In the genomic region with DNA sequence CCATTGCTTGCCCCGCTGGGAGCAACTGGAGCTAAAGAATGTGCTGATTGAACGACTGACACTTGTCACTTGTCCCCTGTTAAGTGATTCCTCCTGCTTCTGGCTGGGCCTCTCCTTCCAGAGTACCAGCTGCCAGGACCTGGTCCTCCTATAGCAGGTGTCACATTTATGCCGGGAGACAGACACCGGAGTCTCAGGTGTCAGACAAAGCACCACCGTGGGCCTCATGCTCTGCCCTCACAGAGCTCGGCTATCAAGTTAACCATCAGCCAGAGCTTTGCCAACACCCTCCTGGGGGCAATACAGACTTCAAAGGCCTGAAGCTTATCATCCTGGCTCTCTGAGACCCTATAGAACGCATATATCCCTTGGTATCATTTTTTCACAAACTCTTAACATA, we compare ENCODE assay signal across 21 mouse cellular contexts. TPM values are rescaled to one million over a fixed set of nuclear protein-coding genes. Genes with fewer than 3 reads are reported as not detected.
DNase-seq lines count a peak whose midpoint lies in the region; ATAC-seq and TF ChIP-seq lines count a peak whose summit lies in the region.
"Had no signal": no experiment of that assay in that cellular context is flagged by ENCODE, and none has a peak within 500 bp of the region (broad histone marks: within the 10 kb centered on the region; RNA-seq: fewer than 3 reads in every experiment).

No protein-coding gene starts in this region.

- no peaks in the 10 kb centered on the region for H3K36me3 ChIP-seq in kidney, embryonic 15.5 days
- H3K36me3 ChIP-seq in kidney, adult 2 months (ENCODE audit: control insufficient read depth, insufficient read depth, low read length) = no peaks in the 10 kb centered on the region
- peaks cover 30% of the 10 kb centered on the region for H3K36me3 ChIP-seq in E14TG2a.4 (ENCODE audit: insufficient read depth, low read length)
- H3K36me3 ChIP-seq in intestine, embryonic 15.5 days = no peaks in the 10 kb centered on the region
- no peaks in the 10 kb centered on the region for H3K36me3 ChIP-seq in midbrain, embryonic 13.5 days
- H3K36me3 ChIP-seq: forebrain, embryonic 15.5 days; heart, embryonic 15.5 days had no signal

- 25% methylated on average over 7 of the region's 7 CpGs for WGBS in kidney, embryonic 15.5 days
- WGBS in kidney, adult 2 months = 35% methylated on average over 7 of the region's 7 CpGs
- 36% methylated on average over 7 of the region's 7 CpGs for WGBS in intestine, embryonic 15.5 days
- WGBS in midbrain, embryonic 13.5 days = 78% methylated on average over 7 of the region's 7 CpGs

- peak; percentile 67 for ATAC-seq in kidney, embryonic 15.5 days (replicated peaks; ENCODE audit: low FRiP score)
- peak; percentile 76 for ATAC-seq in intestine, embryonic 15.5 days
- ATAC-seq in midbrain, embryonic 13.5 days = no peak
- ATAC-seq: forebrain, embryonic 15.5 days had no signal

- H3K27ac ChIP-seq in gastrocnemius, adult 2 months = no peak overlapping the region
- H3K27ac ChIP-seq in kidney, embryonic 15.5 days = no peak overlapping the region
- H3K27ac ChIP-seq in kidney, adult 2 months (ENCODE audit: insufficient read depth, low read depth, low read length) = no peak overlapping the region
- 0 out of 2 replicates have a peak overlapping the region, but pooled peaks have one; percentile 4 for H3K27ac ChIP-seq in intestine, embryonic 15.5 days
- no peak overlapping the region for H3K27ac ChIP-seq in midbrain, embryonic 13.5 days
- H3K27ac ChIP-seq: forebrain, embryonic 15.5 days; heart, adult 2 months; heart, embryonic 15.5 days; hindbrain, embryonic 14.5 days had no signal

- peaks cover 24% of the 10 kb centered on the region for H3K4me1 ChIP-seq in kidney, embryonic 15.5 days
- peaks cover 14% of the 10 kb centered on the region; the same call in 1 of the 2 replicates for H3K4me1 ChIP-seq in kidney, adult 2 months (ENCODE audit: control insufficient read depth, insufficient read depth, low read length)
- peaks cover 77% of the 10 kb centered on the region for H3K4me1 ChIP-seq in E14TG2a.4 (replicated peaks; ENCODE audit: low read depth, low read length)
- H3K4me1 ChIP-seq in intestine, embryonic 15.5 days (replicated peaks) = peaks cover 13% of the 10 kb centered on the region
- H3K4me1 ChIP-seq in midbrain, embryonic 13.5 days (replicated peaks) = 0 out of 2 replicates have a peak, but pooled peaks cover 4% of the 10 kb centered on the region
- H3K4me1 ChIP-seq: forebrain, embryonic 15.5 days had no signal

- no peaks in the 10 kb centered on the region for H3K9me3 ChIP-seq in kidney, embryonic 15.5 days (replicated peaks)
- H3K9me3 ChIP-seq in E14TG2a.4 (ENCODE audit: low read length) = no peaks in the 10 kb centered on the region
- H3K9me3 ChIP-seq in intestine, embryonic 15.5 days = no peaks in the 10 kb centered on the region
- H3K9me3 ChIP-seq in midbrain, embryonic 13.5 days = no peaks in the 10 kb centered on the region
- H3K9me3 ChIP-seq: forebrain, embryonic 15.5 days; heart, embryonic 15.5 days had no signal

- H3K4me2 ChIP-seq in kidney, embryonic 15.5 days = no peak overlapping the region
- H3K4me2 ChIP-seq in intestine, embryonic 15.5 days (replicated peaks) = 0 out of 2 replicates have a peak overlapping the region, but pooled peaks have one; percentile 3
- no peak overlapping the region for H3K4me2 ChIP-seq in midbrain, embryonic 13.5 days (replicated peaks)
- H3K4me2 ChIP-seq: forebrain, embryonic 15.5 days; heart, embryonic 11.5 days; heart, embryonic 15.5 days; hindbrain, embryonic 14.5 days had no signal

- TF ChIP-seq CTCF in gastrocnemius, adult 2 months (IDR thresholded peaks at IDR 0.05) = no peak
- no peak for TF ChIP-seq CTCF in kidney, adult 2 months (conservative IDR thresholded peaks at IDR 0.05; ENCODE audit: insufficient read depth, insufficient read length, low read depth, low read length)
- no peak for TF ChIP-seq CTCF in E14TG2a.4 (conservative IDR thresholded peaks at IDR 0.05; ENCODE audit: low read length)

- DNase-seq in gastrocnemius, adult 2 months = peak; percentile 52
- no peak for DNase-seq in gastrocnemius, postnatal 4 days (ENCODE audit: low spot score in 2 of 2)
- no peak for DNase-seq in kidney, adult 2 months
- DNase-seq: adrenal gland, adult 8-10 months; adrenal gland, postnatal 36 days; cerebellum, adult 2 months; cerebellum, postnatal 10 days; heart, adult 2 months; heart, postnatal 14 days had no signal

- H3K4me3 ChIP-seq in gastrocnemius, adult 2 months = no peak overlapping the region
- H3K4me3 ChIP-seq in kidney, embryonic 15.5 days (replicated peaks) = no peak overlapping the region
- H3K4me3 ChIP-seq in kidney, adult 2 months (ENCODE audit: insufficient read depth, low read depth, low read length) = no peak overlapping the region
- peak overlapping the region; percentile 7; the same call in 1 of the 2 replicates for H3K4me3 ChIP-seq in E14TG2a.4 (replicated peaks; ENCODE audit: low read length)
- no peak overlapping the region for H3K4me3 ChIP-seq in intestine, embryonic 15.5 days (replicated peaks)
- no peak overlapping the region for H3K4me3 ChIP-seq in midbrain, embryonic 13.5 days (replicated peaks)
- H3K4me3 ChIP-seq: forebrain, embryonic 15.5 days; heart, adult 2 months; heart, embryonic 15.5 days had no signal

- no peak overlapping the region for H3K9ac ChIP-seq in kidney, embryonic 15.5 days
- no peak overlapping the region for H3K9ac ChIP-seq in intestine, embryonic 15.5 days
- no peak overlapping the region for H3K9ac ChIP-seq in midbrain, embryonic 13.5 days (replicated peaks)
- H3K9ac ChIP-seq: forebrain, embryonic 15.5 days; heart, embryonic 15.5 days; hindbrain, embryonic 14.5 days had no signal

- intact Hi-C loops in gastrocnemius, adult 2 months (cut with DNase I) = no loop called here

- H3K27me3 ChIP-seq in kidney, embryonic 15.5 days = no peaks in the 10 kb centered on the region
- H3K27me3 ChIP-seq in kidney, adult 2 months (replicated peaks; ENCODE audit: control insufficient read depth, insufficient read depth, low read length) = no peaks in the 10 kb centered on the region
- H3K27me3 ChIP-seq in E14TG2a.4 (ENCODE audit: insufficient read depth, low read length) = no peaks in the 10 kb centered on the region
- no peaks in the 10 kb centered on the region for H3K27me3 ChIP-seq in intestine, embryonic 15.5 days (replicated peaks)
- no peaks in the 10 kb centered on the region for H3K27me3 ChIP-seq in midbrain, embryonic 13.5 days
- H3K27me3 ChIP-seq: CH12.LX; forebrain, embryonic 15.5 days; heart, embryonic 15.5 days had no signal

- no peak for TF ChIP-seq POLR2A in kidney, adult 2 months (IDR thresholded peaks at IDR 0.05; ENCODE audit: low read depth, low read length)

RNA-seq across cellular contexts. Expression of a gene that starts 58.3 kb away (rescaled TPM):
- not detected for total RNA-seq in gastrocnemius, adult 2 months (2021)
- under 1 TPM; 0.26 to 0.34 TPM for total RNA-seq in gastrocnemius, postnatal 4 days (2021)
- polyA plus RNA-seq in kidney, embryonic 15.5 days (2015; fragmentation: Nextera tagmentation; extraction: Ambion mirVana) = 0.52 and 0.81 TPM in 2 replicates
- 0.09 and 0.22 TPM in 2 replicates for polyA plus RNA-seq in kidney, adult 2 months (2012; rRNA removed)
- polyA plus RNA-seq in intestine, embryonic 15.5 days (2015; fragmentation: Nextera tagmentation; extraction: Ambion mirVana) = 0.40 TPM in 2 replicates
- not detected in 2 replicates for polyA plus RNA-seq in midbrain, embryonic 13.5 days (2015; fragmentation: Nextera tagmentation; extraction: Ambion mirVana)
- total RNA-seq: CH12.LX; heart, adult 2 months; heart, postnatal 14 days; hematopoietic stem cell, adult 5-6 weeks had no signal
- polyA plus RNA-seq: forebrain, embryonic 11.5 days; forebrain, embryonic 15.5 days; gonadal fat pad, adult 2 months; heart, adult 2 months; hindbrain, embryonic 14.5 days had no signal

RNA-seq across cellular contexts. Expression of a gene that starts 58.5 kb away (rescaled TPM):
- total RNA-seq in gastrocnemius, adult 2 months (2021) = under 1 TPM; 0.78 to 0.89 TPM
- total RNA-seq in gastrocnemius, postnatal 4 days (2021) = 1 to 10 TPM; 3.7 to 5.0 TPM
- 2.2 and 2.6 TPM in 2 replicates for polyA plus RNA-seq in kidney, embryonic 15.5 days (2015; fragmentation: Nextera tagmentation; extraction: Ambion mirVana)
- 28.9 and 35.3 TPM in 2 replicates for polyA plus RNA-seq in kidney, adult 2 months (2012; rRNA removed)
- 1.4 and 1.6 TPM in 2 replicates for polyA plus RNA-seq in intestine, embryonic 15.5 days (2015; fragmentation: Nextera tagmentation; extraction: Ambion mirVana)
- polyA plus RNA-seq in midbrain, embryonic 13.5 days (2015; fragmentation: Nextera tagmentation; extraction: Ambion mirVana) = 0.06 and 0.09 TPM in 2 replicates
- total RNA-seq: hematopoietic stem cell, adult 5-6 weeks had no signal
- polyA plus RNA-seq: forebrain, embryonic 11.5 days had no signal
